Mouse (Mus musculus) liver, adult 2 months (tissue): ENCODE measurements at regions not wholly inside any gene's neighbourhood (a gene's known extent, or its start where the extent isn't known, plus 50 kb on each side); places are given as distances from the start of the nearest gene placed in this dataset.

Experiments used
- CTCF ChIP-seq: fragments of 200-500 bp; IDR thresholded peaks from 2 replicates; pipeline ENCODE4 v1.5.1; 2011; ENCODE audit warnings: low read depth, low read length, control low read depth
- POLR2A ChIP-seq: fragments of 200-500 bp; IDR thresholded peaks from 2 replicates; pipeline ENCODE4 v1.6.1; 2011; ENCODE audit warnings: low read length, control low read depth; ENCODE audit not compliant: insufficient read depth; ENCODE audit errors: extremely low read depth

GRCm38 (mm10) chr14:24862661-24863060 lies 375.7 kb downstream of the Rps24 start:
- TF ChIP-seq CTCF (no peak), POLR2A (no peak)
